ENCODE assay signal across 9 mouse cellular contexts in the genomic region with DNA sequence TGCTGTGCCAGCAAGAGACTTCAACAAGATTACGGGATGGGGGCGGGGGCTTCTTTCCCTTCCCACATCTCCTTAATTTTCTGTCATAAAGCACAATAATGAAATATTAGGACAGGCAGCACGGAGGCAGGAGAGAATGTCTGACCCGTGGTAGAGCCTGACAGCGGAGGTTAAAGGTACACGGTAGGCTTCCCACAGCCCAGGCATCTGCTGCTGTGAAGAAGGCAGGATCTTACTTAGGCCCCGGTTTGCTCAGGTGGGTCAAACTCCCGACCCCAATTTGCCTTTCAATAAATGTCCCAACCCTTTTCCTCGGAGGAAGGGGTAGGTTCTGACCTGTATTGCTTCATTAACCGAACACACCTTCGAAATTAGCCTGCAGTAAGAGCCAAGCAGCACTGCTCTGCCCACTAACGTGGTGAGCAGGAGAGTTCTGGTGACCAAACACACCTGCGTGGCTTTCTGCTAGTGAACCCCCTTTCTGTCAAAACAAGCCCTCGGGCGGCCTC. TPM values are rescaled to one million over a fixed set of nuclear protein-coding genes. Genes with fewer than 3 reads are reported as not detected.
DNase-seq lines count a peak whose midpoint lies in the region; ATAC-seq and TF ChIP-seq lines count a peak whose summit lies in the region.
"Had no signal": no experiment of that assay in that cellular context is flagged by ENCODE, and none has a peak within 500 bp of the region (broad histone marks: within the 10 kb centered on the region; RNA-seq: fewer than 3 reads in every experiment).

No protein-coding gene starts in this region.

- H3K4me2 ChIP-seq in limb, embryonic 14.5 days (replicated peaks; ENCODE audit: low read depth, low read length, severe bottlenecking): peak overlapping the region; percentile 82
- H3K4me2 ChIP-seq in stomach, embryonic 15.5 days: peak overlapping the region; percentile 85

- ATAC-seq in limb, embryonic 14.5 days (ENCODE audit: low FRiP score, low read depth): no peak
- peak; percentile 8; the same call in 1 of the 2 replicates for ATAC-seq in stomach, embryonic 15.5 days (ENCODE audit: insufficient read depth, low FRiP score, low read depth)

- H3K36me3 ChIP-seq in spleen, adult 2 months (ENCODE audit: control insufficient read depth, insufficient read depth, low read length): no peaks in the 10 kb centered on the region
- H3K36me3 ChIP-seq in limb, embryonic 14.5 days (ENCODE audit: control insufficient read depth, insufficient read depth, low read length): no peaks in the 10 kb centered on the region; the same call in 1 of the 2 replicates
- H3K36me3 ChIP-seq in stomach, embryonic 15.5 days: no peaks in the 10 kb centered on the region

- TF ChIP-seq POLR2A in spleen, adult 2 months (IDR thresholded peaks at IDR 0.05; ENCODE audit: low read depth, low read length): no peak
- TF ChIP-seq POLR2A in limb, embryonic 14.5 days (IDR thresholded peaks at IDR 0.05; ENCODE audit: borderline replicate concordance, extremely low read depth, insufficient read depth, insufficient read length): no peak

- intact Hi-C loops in gastrocnemius, adult 2 months (cut with DNase I): no loop called here
- intact Hi-C loops in gastrocnemius, postnatal 14 days (cut with DNase I; ENCODE audit: low total_unique reads): no loop called here
- intact Hi-C loops in left cerebral cortex, postnatal 14 days (cut with DNase I): no loop called here

- H3K4me1 ChIP-seq in spleen, adult 2 months (ENCODE audit: control insufficient read depth, insufficient read depth, insufficient read length): no peaks in the 10 kb centered on the region
- H3K4me1 ChIP-seq in limb, embryonic 14.5 days (ENCODE audit: control insufficient read depth, insufficient read depth, low read length): peaks cover 14% of the 10 kb centered on the region
- peaks cover 12% of the 10 kb centered on the region for H3K4me1 ChIP-seq in stomach, embryonic 15.5 days

- H3K27ac ChIP-seq in gastrocnemius, adult 2 months: peak overlapping the region; percentile 96
- H3K27ac ChIP-seq in spleen, adult 2 months (ENCODE audit: insufficient read depth, low read length): no peak overlapping the region
- peak overlapping the region; percentile 61 for H3K27ac ChIP-seq in limb, embryonic 14.5 days (replicated peaks; ENCODE audit: low read depth, low read length)
- peak overlapping the region; percentile 67 for H3K27ac ChIP-seq in stomach, embryonic 15.5 days
- H3K27ac ChIP-seq: macrophage had no signal

- H3K9me3 ChIP-seq in limb, embryonic 14.5 days (ENCODE audit: control insufficient read depth, low read length): no peaks in the 10 kb centered on the region
- no peaks in the 10 kb centered on the region for H3K9me3 ChIP-seq in stomach, embryonic 15.5 days

- no peak for TF ChIP-seq CTCF in gastrocnemius, adult 2 months (IDR thresholded peaks at IDR 0.05)
- no peak for TF ChIP-seq CTCF in spleen, adult 2 months (IDR thresholded peaks at IDR 0.05; ENCODE audit: extremely low read depth, insufficient read depth, insufficient read length, insufficient replicate concordance)

- WGBS in spleen, adult 2 months: 37% methylated on average over 15 of the region's 15 CpGs
- 14% methylated on average over 15 of the region's 15 CpGs for WGBS in limb, embryonic 14.5 days
- WGBS in stomach, embryonic 15.5 days: 13% methylated on average over 15 of the region's 15 CpGs

- H3K9ac ChIP-seq in limb, embryonic 14.5 days (ENCODE audit: low read depth, low read length, severe bottlenecking): peak overlapping the region; percentile 78
- peak overlapping the region; percentile 20; the same call in 1 of the 2 replicates for H3K9ac ChIP-seq in stomach, embryonic 15.5 days

- H3K4me3 ChIP-seq in gastrocnemius, adult 2 months: peak overlapping the region; percentile 97
- peak overlapping the region; percentile 77; the same call in 1 of the 2 replicates for H3K4me3 ChIP-seq in spleen, adult 2 months (ENCODE audit: extremely low read depth, insufficient read depth, insufficient read length)
- H3K4me3 ChIP-seq in limb, embryonic 14.5 days (replicated peaks; ENCODE audit: low read length): peak overlapping the region; percentile 92
- H3K4me3 ChIP-seq in stomach, embryonic 15.5 days (replicated peaks): peak overlapping the region; percentile 56

- no peaks in the 10 kb centered on the region; the same call in 1 of the 2 replicates for H3K27me3 ChIP-seq in spleen, adult 2 months (ENCODE audit: control insufficient read depth, insufficient read depth, low read length)
- H3K27me3 ChIP-seq in limb, embryonic 14.5 days (ENCODE audit: control insufficient read depth, insufficient read depth, low read length): no peaks in the 10 kb centered on the region
- no peaks in the 10 kb centered on the region for H3K27me3 ChIP-seq in stomach, embryonic 15.5 days (replicated peaks)

- DNase-seq in gastrocnemius, adult 2 months: no peak
- DNase-seq in gastrocnemius, postnatal 14 days: no peak
- no peak for DNase-seq in spleen, adult 2 months (ENCODE audit: low read depth in 1 of 2, low spot score in 2 of 2)
- DNase-seq in spleen, adult 12 weeks (ENCODE audit: low spot score): no peak
- DNase-seq in limb, embryonic 14.5 days (ENCODE audit: low spot score): no peak
- no peak for DNase-seq in left cerebral cortex, postnatal 14 days (ENCODE audit: low spot score in 2 of 2)
- DNase-seq in frontal cortex, postnatal 14 days (ENCODE audit: low spot score in 2 of 2): no peak

RNA-seq across cellular contexts. Expression of a gene that starts 0.5 kb away (rescaled TPM):
- 10 to 100 TPM; 12.0 to 12.4 TPM for total RNA-seq in gastrocnemius, adult 2 months (2021)
- 10 to 100 TPM; 13.3 to 14.4 TPM for total RNA-seq in gastrocnemius, postnatal 14 days (2021)
- polyA plus RNA-seq in spleen, adult 2 months (2012; rRNA removed): 4.2 and 4.8 TPM in 2 replicates
- 29.4 and 29.5 TPM in 2 replicates for polyA plus RNA-seq in limb, embryonic 14.5 days (2012; rRNA removed)
- polyA plus RNA-seq in limb, embryonic 14.5 days (2014; fragmentation: Nextera tagmentation; extraction: Ambion mirVana): 45.1 and 45.5 TPM in 2 replicates
- polyA plus RNA-seq in stomach, embryonic 15.5 days (2015; fragmentation: Nextera tagmentation; extraction: Ambion mirVana): 46.7 and 49.1 TPM in 2 replicates
- 10 to 100 TPM; 46.5 to 51.8 TPM for total RNA-seq in left cerebral cortex, postnatal 14 days (2021)

RNA-seq across cellular contexts. Expression of a gene that starts 54.7 kb away (rescaled TPM):
- total RNA-seq in gastrocnemius, adult 2 months (2021): under 1 TPM; 0.42 to 0.46 TPM
- 1 to 10 TPM; 1.1 to 1.8 TPM for total RNA-seq in gastrocnemius, postnatal 14 days (2021)
- polyA plus RNA-seq in spleen, adult 2 months (2012; rRNA removed): 1.8 and 2.8 TPM in 2 replicates
- polyA plus RNA-seq in limb, embryonic 14.5 days (2012; rRNA removed): 4.6 and 4.9 TPM in 2 replicates
- 3.7 and 4.2 TPM in 2 replicates for polyA plus RNA-seq in limb, embryonic 14.5 days (2014; fragmentation: Nextera tagmentation; extraction: Ambion mirVana)
- polyA plus RNA-seq in stomach, embryonic 15.5 days (2015; fragmentation: Nextera tagmentation; extraction: Ambion mirVana): 3.4 and 3.9 TPM in 2 replicates
- 10 to 100 TPM; 69.8 to 73.6 TPM for total RNA-seq in left cerebral cortex, postnatal 14 days (2021)

Comparison
In these comparisons a context has a peak if more than half of its experiments do, and no peak if none do; other contexts are left out.
1. RNA of a gene that starts 54.7 kb away (total RNA-seq): 69.8 to 73.6 TPM in left cerebral cortex, postnatal 14 days; 1.1 to 1.8 TPM in gastrocnemius, postnatal 14 days and 0.42 to 0.46 TPM in gastrocnemius, adult 2 months; every median in the first group is over 10 times any median in the second.
2. Peak in every context shown above with its lines, with median percentiles within 50 percentile points of each other: H3K4me3 ChIP-seq.